Mouse (Mus musculus) midbrain, embryonic 15.5 days (tissue): ENCODE results near the gene Armc3. TPM values are rescaled to one million over a fixed set of nuclear protein-coding genes. Genes with fewer than 3 reads are reported as not detected.
"Not testable (repeated sequence)": the region's sequence is repeated elsewhere in the genome, so short reads cannot be mapped to it uniquely, and the experiment has no call there.

Source experiments
- ATAC-seq: fragments of 200-750 bp; cut with Nextera tagmentation; replicated peaks from 2 replicates; pipeline ENCODE4 v1.8.0; 2017; ENCODE audit warnings: moderate TSS enrichment
- H3K27ac ChIP-seq: fragments of 300-500 bp; sonication (generic); 2 replicates; pipeline ENCODE4 v1.5.1; 2015; ENCODE audit warnings: mild to moderate bottlenecking, inconsistent platforms
- H3K27me3 ChIP-seq: fragments of 300-500 bp; sonication (generic); replicated peaks from 2 replicates; pipeline ENCODE4 v1.6.1; 2015; ENCODE audit warnings: inconsistent platforms
- H3K36me3 ChIP-seq: fragments of 300-500 bp; sonication (generic); replicated peaks from 2 replicates; pipeline ENCODE4 v1.6.1; 2015; ENCODE audit warnings: inconsistent platforms
- H3K4me1 ChIP-seq: fragments of 300-500 bp; sonication (generic); 2 replicates; pipeline ENCODE4 v1.6.1; 2015; ENCODE audit warnings: inconsistent platforms
- H3K4me2 ChIP-seq: fragments of 300-500 bp; sonication (generic); 2 replicates; pipeline ENCODE4 v1.6.1; 2015; ENCODE audit warnings: inconsistent platforms, mild to moderate bottlenecking, moderate library complexity
- H3K4me3 ChIP-seq: fragments of 300-500 bp; sonication (generic); 2 replicates; pipeline ENCODE4 v1.5.1; 2015; ENCODE audit warnings: mild to moderate bottlenecking, inconsistent platforms
- H3K9ac ChIP-seq: fragments of 300-500 bp; sonication (generic); 2 replicates; pipeline ENCODE4 v1.6.1; 2015; ENCODE audit warnings: mild to moderate bottlenecking, inconsistent platforms
- H3K9me3 ChIP-seq: fragments of 300-500 bp; sonication (generic); 2 replicates; pipeline ENCODE4 v1.6.1; 2016; ENCODE audit warnings: inconsistent platforms
- WGBS: fragments of 180-500 bp; shearing (Covaris S2); methylation state at CpG from one replicate; pipeline ENCODE4 v1.1.7; 2015; ENCODE audit warnings: mixed read lengths; 5-methylcytosine and 5-hydroxymethylcytosine counted together
- polyA plus RNA-seq: library from polyadenylated mRNA; unstranded; fragments of >200 nt; fragmentation: Nextera tagmentation; extraction: Ambion mirVana; gene quantifications from 2 replicates; pipeline ENCODE4 v1.2.1, GENCODE M21; 2015

Armc3 gene
- polyA plus RNA-seq, 1 experiment from 2014 or later: 1.3 TPM

- H3K4me2 ChIP-seq: no peak overlapping the region
- no peak overlapping the region for H3K4me3 ChIP-seq
- ATAC-seq: no peak
- H3K4me1 ChIP-seq: no peaks in the 10 kb centered on the region
- WGBS: 91% methylated on average over 11 of the region's 11 CpGs
- H3K27ac ChIP-seq: no peak overlapping the region
- no peaks in the 10 kb centered on the region for H3K36me3 ChIP-seq
- H3K9ac ChIP-seq: no peak overlapping the region
- no peaks in the 10 kb centered on the region for H3K9me3 ChIP-seq
- H3K27me3 ChIP-seq: no peaks in the 10 kb centered on the region
Observed at GRCm38 (mm10) chr2:19280331-19280730, 81.2 kb downstream of the Armc3 start.

GRCm38 (mm10) chr2:19292366-19292765, 93.3 kb downstream of the Armc3 start:
- Histone ChIP-seq H3K9me3 (no peaks in the 10 kb centered on the region), H3K4me3 (no peak overlapping the region), H3K4me2 (no peak overlapping the region), H3K27ac (no peak overlapping the region), H3K4me1 (no peaks in the 10 kb centered on the region), H3K9ac (no peak overlapping the region), H3K27me3 (no peaks in the 10 kb centered on the region), H3K36me3 (no peaks in the 10 kb centered on the region)
- WGBS: 57% methylated on average over 3 of the region's 3 CpGs
- ATAC-seq: no peak

- H3K9me3 ChIP-seq: no peaks in the 10 kb centered on the region
- H3K36me3 ChIP-seq: no peaks in the 10 kb centered on the region
- no peaks in the 10 kb centered on the region for H3K4me1 ChIP-seq
- no peak overlapping the region for H3K9ac ChIP-seq
- no peak overlapping the region for H3K27ac ChIP-seq
- H3K4me2 ChIP-seq: no peak overlapping the region
- ATAC-seq: no peak
- H3K27me3 ChIP-seq: no peaks in the 10 kb centered on the region
- no peak overlapping the region for H3K4me3 ChIP-seq
- 79% methylated on average over 9 of the region's 9 CpGs for WGBS
Observed at GRCm38 (mm10) chr2:19300345-19301089, 101.4 kb downstream of the Armc3 start.

- 21% methylated on average over 6 of the region's 6 CpGs for WGBS
- H3K27ac ChIP-seq: no peak overlapping the region
- H3K4me1 ChIP-seq: no peaks in the 10 kb centered on the region
- ATAC-seq: no peak
- no peaks in the 10 kb centered on the region for H3K27me3 ChIP-seq
- H3K9ac ChIP-seq: no peak overlapping the region
- no peak overlapping the region for H3K4me3 ChIP-seq
- H3K36me3 ChIP-seq: no peaks in the 10 kb centered on the region
- no peak overlapping the region for H3K4me2 ChIP-seq
- no peaks in the 10 kb centered on the region for H3K9me3 ChIP-seq
Observed at GRCm38 (mm10) chr2:19301251-19301650, 102.1 kb downstream of the Armc3 start.

- H3K4me2 ChIP-seq, H3K36me3 ChIP-seq, H3K27ac ChIP-seq, H3K9me3 ChIP-seq, H3K4me3 ChIP-seq, ATAC-seq, H3K27me3 ChIP-seq, H3K4me1 ChIP-seq, H3K9ac ChIP-seq: not testable (repeated sequence)
- 87% methylated on average over 3 of the region's 3 CpGs for WGBS
Observed at GRCm38 (mm10) chr2:19303087-19303486, 104.0 kb downstream of the Armc3 start.

GRCm38 (mm10) chr2:19310498-19310897, 111.4 kb downstream of the Armc3 start:
- 90% methylated on average over 3 of the region's 3 CpGs for WGBS
- no peak overlapping the region for H3K4me2 ChIP-seq
- H3K4me3 ChIP-seq: no peak overlapping the region
- H3K36me3 ChIP-seq: no peaks in the 10 kb centered on the region
- H3K27ac ChIP-seq: no peak overlapping the region
- no peaks in the 10 kb centered on the region for H3K27me3 ChIP-seq
- no peak overlapping the region for H3K9ac ChIP-seq
- no peaks in the 10 kb centered on the region for H3K4me1 ChIP-seq
- no peak for ATAC-seq
- peaks cover 4% of the 10 kb centered on the region for H3K9me3 ChIP-seq

- no peak overlapping the region for H3K27ac ChIP-seq
- no peaks in the 10 kb centered on the region for H3K36me3 ChIP-seq
- no peak overlapping the region for H3K4me3 ChIP-seq
- WGBS: 61% methylated on average over 11 of the region's 11 CpGs
- H3K4me1 ChIP-seq: no peaks in the 10 kb centered on the region
- H3K9ac ChIP-seq: no peak overlapping the region
- H3K4me2 ChIP-seq: no peak overlapping the region
- no peaks in the 10 kb centered on the region for H3K27me3 ChIP-seq
- peaks cover 6% of the 10 kb centered on the region for H3K9me3 ChIP-seq
- no peak for ATAC-seq
Observed at GRCm38 (mm10) chr2:19316056-19316455, 117.0 kb downstream of the Armc3 start.

- peaks cover 6% of the 10 kb centered on the region for H3K9me3 ChIP-seq
- no peaks in the 10 kb centered on the region for H3K27me3 ChIP-seq
- H3K4me2 ChIP-seq: no peak overlapping the region
- H3K4me3 ChIP-seq: no peak overlapping the region
- no peaks in the 10 kb centered on the region for H3K4me1 ChIP-seq
- H3K36me3 ChIP-seq: no peaks in the 10 kb centered on the region
- H3K27ac ChIP-seq: no peak overlapping the region
- WGBS: 74% methylated on average over 4 of the region's 4 CpGs
- ATAC-seq: no peak
- H3K9ac ChIP-seq: no peak overlapping the region
Observed at GRCm38 (mm10) chr2:19316691-19317090, 117.6 kb downstream of the Armc3 start.

- H3K27ac ChIP-seq, H3K4me1 ChIP-seq, ATAC-seq, H3K4me3 ChIP-seq, H3K4me2 ChIP-seq, H3K9me3 ChIP-seq, H3K27me3 ChIP-seq, H3K9ac ChIP-seq, H3K36me3 ChIP-seq: not testable (repeated sequence)
- WGBS: 88% methylated on average over 2 of the region's 2 CpGs
Observed at GRCm38 (mm10) chr2:19317151-19317812, 118.2 kb downstream of the Armc3 start.

- Histone ChIP-seq H3K27ac (no peak overlapping the region), H3K9ac (no peak overlapping the region), H3K4me3 (no peak overlapping the region), H3K9me3 (peaks cover 6% of the 10 kb centered on the region), H3K27me3 (no peaks in the 10 kb centered on the region), H3K4me1 (no peaks in the 10 kb centered on the region), H3K36me3 (no peaks in the 10 kb centered on the region), H3K4me2 (no peak overlapping the region)
- 88% methylated on average over 4 of the region's 4 CpGs for WGBS
- ATAC-seq: no peak
Observed at GRCm38 (mm10) chr2:19318499-19318898, 119.4 kb downstream of the Armc3 start.

GRCm38 (mm10) chr2:19319284-19319683, 120.2 kb downstream of the Armc3 start:
- no peak overlapping the region for H3K4me2 ChIP-seq
- H3K9ac ChIP-seq: no peak overlapping the region
- ATAC-seq: no peak
- no peaks in the 10 kb centered on the region for H3K4me1 ChIP-seq
- peaks cover 6% of the 10 kb centered on the region for H3K9me3 ChIP-seq
- no peaks in the 10 kb centered on the region for H3K36me3 ChIP-seq
- WGBS: 78% methylated on average over 3 of the region's 3 CpGs
- no peak overlapping the region for H3K27ac ChIP-seq
- no peak overlapping the region for H3K4me3 ChIP-seq
- H3K27me3 ChIP-seq: no peaks in the 10 kb centered on the region

- H3K4me1 ChIP-seq: no peaks in the 10 kb centered on the region
- no peaks in the 10 kb centered on the region for H3K9me3 ChIP-seq
- no peak overlapping the region for H3K27ac ChIP-seq
- no peak for ATAC-seq
- no peak overlapping the region for H3K9ac ChIP-seq
- H3K4me3 ChIP-seq: no peak overlapping the region
- 68% methylated on average over 9 of the region's 9 CpGs for WGBS
- no peaks in the 10 kb centered on the region for H3K27me3 ChIP-seq
- H3K4me2 ChIP-seq: no peak overlapping the region
- no peaks in the 10 kb centered on the region for H3K36me3 ChIP-seq
Observed at GRCm38 (mm10) chr2:19322448-19322847, 123.3 kb downstream of the Armc3 start.

- no peaks in the 10 kb centered on the region for H3K27me3 ChIP-seq
- no peak overlapping the region for H3K27ac ChIP-seq
- WGBS: 81% methylated on average over 1 of the region's 1 CpGs
- ATAC-seq: no peak
- no peaks in the 10 kb centered on the region for H3K4me1 ChIP-seq
- H3K4me2 ChIP-seq: no peak overlapping the region
- H3K4me3 ChIP-seq: no peak overlapping the region
- H3K9ac ChIP-seq: no peak overlapping the region
- H3K9me3 ChIP-seq: no peaks in the 10 kb centered on the region
- H3K36me3 ChIP-seq: no peaks in the 10 kb centered on the region
Observed at GRCm38 (mm10) chr2:19326376-19326775, 127.3 kb downstream of the Armc3 start.
